Mouse (Mus musculus): ENCODE measurements around the gene Dnah10. TPM values are rescaled to one million over a fixed set of nuclear protein-coding genes. Genes with fewer than 3 reads are reported as not detected.

Dnah10 gene
- polyA plus RNA-seq, 1 experiment from 2014 or later = 0.18 TPM

DNA sequence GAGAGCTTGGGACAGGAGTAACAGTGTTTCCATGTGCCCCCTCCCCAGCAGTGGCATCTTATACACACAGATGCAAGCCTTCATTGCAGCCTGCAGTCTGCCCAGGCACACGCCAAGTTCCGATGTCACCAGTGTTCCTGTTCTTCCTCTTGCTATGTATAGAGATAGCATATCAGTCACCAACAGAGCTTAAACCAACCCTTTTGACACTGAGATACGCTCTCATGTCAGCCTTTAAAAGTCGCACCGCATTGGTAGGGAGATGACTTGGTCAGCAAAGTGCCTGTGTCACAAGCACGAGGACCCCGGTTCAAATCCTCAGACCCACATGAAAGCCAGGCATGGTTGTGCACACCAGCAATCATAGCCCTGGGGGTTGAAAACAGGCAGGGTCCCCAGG, 55.0 kb downstream of the Dnah10 start:
- ATAC-seq (ENCODE audit: low FRiP score, low TSS enrichment) = no peak
- DNase-seq = no peak

DNA sequence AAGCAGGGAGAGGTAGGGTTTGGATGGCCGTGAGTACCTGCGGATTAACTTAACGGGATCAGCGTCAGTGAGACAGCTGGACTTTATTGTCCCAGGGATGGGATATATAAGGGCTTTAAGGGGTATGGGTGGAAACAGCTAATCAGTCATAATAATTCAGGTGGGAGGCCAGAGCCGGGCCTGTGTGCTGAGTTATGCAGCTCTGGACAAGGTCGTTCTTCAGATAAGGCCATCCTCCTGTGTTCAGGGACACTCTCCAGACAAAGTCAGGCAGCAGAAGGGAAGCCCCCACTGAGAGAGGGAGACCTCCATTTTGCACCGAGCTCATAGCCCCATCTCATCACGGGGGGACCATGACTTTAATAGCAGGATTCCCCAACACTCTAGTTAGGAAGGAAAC, 56.8 kb downstream of the Dnah10 start:
- H3K4me1 ChIP-seq (ENCODE audit: control insufficient read depth, insufficient read depth, low read length) = no peaks in the 10 kb centered on the region
- no peak for ATAC-seq (ENCODE audit: low FRiP score, low TSS enrichment)
- DNase-seq = no peak
- H3K27ac ChIP-seq (replicated peaks; ENCODE audit: low read depth, low read length) = no peak overlapping the region
- no peak overlapping the region for H3K4me2 ChIP-seq (ENCODE audit: low read length)
- no peaks in the 10 kb centered on the region for H3K27me3 ChIP-seq (ENCODE audit: control insufficient read depth, insufficient read depth, low read length)
- WGBS = 83% methylated on average over 8 of the region's 8 CpGs
- H3K9ac ChIP-seq (replicated peaks; ENCODE audit: low read length) = no peak overlapping the region
- no peaks in the 10 kb centered on the region for H3K36me3 ChIP-seq (ENCODE audit: control insufficient read depth, insufficient read depth, low read length)
- no peak overlapping the region for H3K4me3 ChIP-seq (replicated peaks; ENCODE audit: low read depth, low read length)
- H3K9me3 ChIP-seq (ENCODE audit: control insufficient read depth, low read length) = no peaks in the 10 kb centered on the region

More for the DNA sequence above, 55.0 kb downstream of the Dnah10 start:
- Histone ChIP-seq H3K27ac (replicated peaks; ENCODE audit: low read depth, low read length) (no peak overlapping the region), H3K4me3 (replicated peaks; ENCODE audit: low read depth, low read length) (no peak overlapping the region), H3K9ac (replicated peaks; ENCODE audit: low read length) (no peak overlapping the region), H3K36me3 (ENCODE audit: control insufficient read depth, insufficient read depth, low read length) (no peaks in the 10 kb centered on the region), H3K4me2 (ENCODE audit: low read length) (no peak overlapping the region), H3K9me3 (ENCODE audit: control insufficient read depth, low read length) (no peaks in the 10 kb centered on the region), H3K4me1 (ENCODE audit: control insufficient read depth, insufficient read depth, low read length) (no peaks in the 10 kb centered on the region), H3K27me3 (ENCODE audit: control insufficient read depth, insufficient read depth, low read length) (no peaks in the 10 kb centered on the region)
- 95% methylated on average over 7 of the region's 7 CpGs for WGBS

DNA sequence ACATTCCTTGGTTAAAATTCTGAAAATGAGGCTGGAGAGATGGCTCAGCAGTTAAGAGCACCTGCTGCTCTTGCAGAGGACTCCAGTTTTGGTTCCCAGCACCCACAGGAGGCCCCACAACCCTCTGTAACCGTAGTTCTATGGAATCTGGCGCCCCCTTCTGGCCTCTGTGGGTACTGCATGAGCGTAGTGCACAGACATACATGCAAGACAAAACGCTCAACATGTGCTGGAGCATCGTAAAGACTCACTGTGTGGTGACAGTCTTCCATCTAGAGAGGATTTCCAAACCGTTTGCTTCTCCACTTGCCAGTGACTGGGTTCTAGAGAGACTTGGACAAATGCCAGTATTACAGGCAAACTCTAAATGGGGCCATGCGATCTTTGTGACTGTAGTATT, 60.8 kb downstream of the Dnah10 start:
- H3K27me3 ChIP-seq (ENCODE audit: control insufficient read depth, insufficient read depth, low read length) = no peaks in the 10 kb centered on the region
- WGBS = 86% methylated on average over 7 of the region's 7 CpGs
- no peaks in the 10 kb centered on the region for H3K36me3 ChIP-seq (ENCODE audit: control insufficient read depth, insufficient read depth, low read length)
- no peak overlapping the region for H3K9ac ChIP-seq (replicated peaks; ENCODE audit: low read length)
- H3K4me1 ChIP-seq (ENCODE audit: control insufficient read depth, insufficient read depth, low read length) = no peaks in the 10 kb centered on the region
- H3K4me2 ChIP-seq (ENCODE audit: low read length) = no peak overlapping the region
- H3K9me3 ChIP-seq (ENCODE audit: control insufficient read depth, low read length) = no peaks in the 10 kb centered on the region
- H3K27ac ChIP-seq (replicated peaks; ENCODE audit: low read depth, low read length) = no peak overlapping the region
- DNase-seq (no peak), ATAC-seq (ENCODE audit: low FRiP score, low TSS enrichment) (no peak)
- H3K4me3 ChIP-seq (replicated peaks; ENCODE audit: low read depth, low read length) = no peak overlapping the region

DNA sequence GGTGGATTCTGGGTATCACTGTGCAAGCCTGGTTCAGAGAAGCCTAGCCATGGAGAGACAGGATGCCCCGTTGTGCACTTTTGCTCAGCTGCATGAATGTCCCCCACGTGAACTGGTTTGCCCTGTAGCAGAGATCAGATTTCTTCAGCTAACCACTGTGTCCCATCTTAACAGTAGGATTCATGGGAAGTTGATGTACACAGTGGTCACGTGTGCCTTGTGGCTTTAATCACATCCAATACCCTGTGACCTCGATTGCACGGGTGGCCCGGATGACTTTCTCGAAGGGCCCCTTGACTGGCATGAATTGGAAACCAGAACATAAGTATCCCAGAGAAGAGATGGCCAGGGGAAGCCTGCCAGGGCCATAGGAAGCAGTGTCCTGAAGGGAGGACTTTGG, 67.2 kb downstream of the Dnah10 start:
- no peak for DNase-seq
- Histone ChIP-seq H3K36me3 (ENCODE audit: control insufficient read depth, insufficient read depth, low read length) (no peaks in the 10 kb centered on the region), H3K4me1 (ENCODE audit: control insufficient read depth, insufficient read depth, low read length) (no peaks in the 10 kb centered on the region), H3K27ac (replicated peaks; ENCODE audit: low read depth, low read length) (no peak overlapping the region), H3K9me3 (ENCODE audit: control insufficient read depth, low read length) (no peaks in the 10 kb centered on the region), H3K4me3 (replicated peaks; ENCODE audit: low read depth, low read length) (no peak overlapping the region), H3K27me3 (ENCODE audit: control insufficient read depth, insufficient read depth, low read length) (no peaks in the 10 kb centered on the region), H3K9ac (replicated peaks; ENCODE audit: low read length) (no peak overlapping the region), H3K4me2 (ENCODE audit: low read length) (no peak overlapping the region)
- no peak for ATAC-seq (ENCODE audit: low FRiP score, low TSS enrichment)
- WGBS = 86% methylated on average over 7 of the region's 7 CpGs

DNA sequence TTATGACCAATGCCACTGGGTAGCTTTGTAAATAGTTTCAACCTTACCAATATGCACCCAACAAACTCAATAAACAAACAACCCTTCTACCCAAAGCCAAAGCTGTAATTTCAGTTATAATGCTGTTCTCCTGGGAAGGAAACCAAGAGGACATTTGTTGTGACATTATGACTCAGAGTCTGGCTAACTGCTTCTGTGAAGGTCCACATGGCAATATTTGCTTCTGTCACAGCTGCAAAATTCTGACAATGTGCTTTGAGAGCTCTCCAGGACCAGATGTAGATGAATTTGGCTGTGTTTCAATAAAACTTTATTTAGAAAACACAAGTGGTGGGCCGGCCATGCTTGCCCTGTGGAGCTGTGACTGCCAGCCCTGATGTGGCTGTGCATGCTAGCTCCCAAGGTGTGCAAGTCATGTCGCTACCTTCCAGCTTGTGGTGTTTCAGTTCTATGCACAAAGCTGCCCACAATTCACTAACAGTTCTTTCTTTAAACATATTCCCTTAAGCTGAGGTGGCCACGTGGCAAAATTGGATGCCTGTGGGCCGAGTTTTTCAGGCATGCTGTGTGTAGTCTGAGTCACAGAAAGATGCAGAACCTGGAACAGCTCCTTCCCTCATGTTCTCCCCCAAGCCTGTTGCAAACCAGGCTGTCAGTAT, 85.0 kb downstream of the Dnah10 start:
- no peaks in the 10 kb centered on the region for H3K36me3 ChIP-seq (ENCODE audit: control insufficient read depth, insufficient read depth, low read length)
- H3K9ac ChIP-seq (replicated peaks; ENCODE audit: low read length) = no peak overlapping the region
- H3K27me3 ChIP-seq (ENCODE audit: control insufficient read depth, insufficient read depth, low read length) = no peaks in the 10 kb centered on the region
- no peak overlapping the region for H3K27ac ChIP-seq (replicated peaks; ENCODE audit: low read depth, low read length)
- DNase-seq (no peak), ATAC-seq (ENCODE audit: low FRiP score, low TSS enrichment) (no peak)
- H3K9me3 ChIP-seq (ENCODE audit: control insufficient read depth, low read length) = no peaks in the 10 kb centered on the region
- no peak overlapping the region for H3K4me3 ChIP-seq (replicated peaks; ENCODE audit: low read depth, low read length)
- H3K4me2 ChIP-seq (ENCODE audit: low read length) = no peak overlapping the region
- H3K4me1 ChIP-seq (ENCODE audit: control insufficient read depth, insufficient read depth, low read length) = no peaks in the 10 kb centered on the region
- WGBS = 87% methylated on average over 4 of the region's 4 CpGs

DNA sequence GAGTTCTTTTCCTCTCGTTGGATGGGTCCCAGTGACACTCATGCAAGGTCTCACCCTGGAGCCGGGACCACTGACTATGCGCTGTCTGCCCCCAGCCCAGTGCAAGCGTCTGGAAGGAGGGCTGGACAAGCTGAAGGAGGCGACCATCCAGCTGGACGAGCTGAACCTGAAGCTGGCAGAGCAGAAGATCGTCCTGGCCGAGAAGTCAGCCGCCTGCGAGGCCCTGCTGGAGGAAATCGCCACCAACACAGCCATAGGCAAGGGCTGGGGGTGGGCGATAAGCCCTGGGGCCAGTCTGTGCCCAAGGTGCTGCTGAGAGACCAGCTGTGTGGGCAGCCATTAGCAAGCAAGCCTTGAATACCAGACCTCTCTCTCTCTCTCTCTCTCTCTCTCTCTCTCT, 87.6 kb downstream of the Dnah10 start:
- no peak overlapping the region for H3K4me2 ChIP-seq (ENCODE audit: low read length)
- WGBS = 91% methylated on average over 12 of the region's 12 CpGs
- H3K27me3 ChIP-seq (ENCODE audit: control insufficient read depth, insufficient read depth, low read length) = no peaks in the 10 kb centered on the region
- no peaks in the 10 kb centered on the region for H3K36me3 ChIP-seq (ENCODE audit: control insufficient read depth, insufficient read depth, low read length)
- no peak for ATAC-seq (ENCODE audit: low FRiP score, low TSS enrichment)
- no peak overlapping the region for H3K9ac ChIP-seq (replicated peaks; ENCODE audit: low read length)
- DNase-seq = no peak
- H3K4me3 ChIP-seq (replicated peaks; ENCODE audit: low read depth, low read length) = no peak overlapping the region
- no peaks in the 10 kb centered on the region for H3K4me1 ChIP-seq (ENCODE audit: control insufficient read depth, insufficient read depth, low read length)
- H3K9me3 ChIP-seq (ENCODE audit: control insufficient read depth, low read length) = no peaks in the 10 kb centered on the region
- no peak overlapping the region for H3K27ac ChIP-seq (replicated peaks; ENCODE audit: low read depth, low read length)

DNA sequence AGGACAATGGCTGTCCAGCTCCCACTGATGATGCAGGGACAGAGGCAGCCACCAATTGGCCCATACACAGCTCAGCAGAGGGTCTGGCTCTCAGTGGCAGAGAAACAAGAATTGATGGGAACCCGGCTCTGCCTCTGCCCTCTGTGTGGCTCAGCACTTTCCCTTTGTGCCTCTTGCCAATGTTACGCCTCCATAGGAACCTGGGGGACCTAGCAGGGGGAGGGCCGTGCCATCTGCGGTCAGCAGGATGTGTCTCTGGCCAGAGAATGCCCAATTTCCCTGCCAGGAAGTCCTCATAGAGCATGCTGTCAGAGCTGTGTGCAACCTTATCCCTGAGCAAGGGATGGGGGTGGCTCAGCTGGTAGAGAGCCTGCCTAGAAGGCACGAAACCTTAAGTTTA, 89.9 kb downstream of the Dnah10 start:
- no peak for ATAC-seq (ENCODE audit: low FRiP score, low TSS enrichment)
- no peak for DNase-seq
- H3K9me3 ChIP-seq (ENCODE audit: control insufficient read depth, low read length) = no peaks in the 10 kb centered on the region
- no peak overlapping the region for H3K27ac ChIP-seq (replicated peaks; ENCODE audit: low read depth, low read length)
- H3K4me2 ChIP-seq (ENCODE audit: low read length) = no peak overlapping the region
- no peak overlapping the region for H3K4me3 ChIP-seq (replicated peaks; ENCODE audit: low read depth, low read length)
- 72% methylated on average over 5 of the region's 5 CpGs for WGBS
- no peaks in the 10 kb centered on the region for H3K27me3 ChIP-seq (ENCODE audit: control insufficient read depth, insufficient read depth, low read length)
- no peaks in the 10 kb centered on the region for H3K36me3 ChIP-seq (ENCODE audit: control insufficient read depth, insufficient read depth, low read length)
- no peak overlapping the region for H3K9ac ChIP-seq (replicated peaks; ENCODE audit: low read length)
- H3K4me1 ChIP-seq (ENCODE audit: control insufficient read depth, insufficient read depth, low read length) = no peaks in the 10 kb centered on the region

DNA sequence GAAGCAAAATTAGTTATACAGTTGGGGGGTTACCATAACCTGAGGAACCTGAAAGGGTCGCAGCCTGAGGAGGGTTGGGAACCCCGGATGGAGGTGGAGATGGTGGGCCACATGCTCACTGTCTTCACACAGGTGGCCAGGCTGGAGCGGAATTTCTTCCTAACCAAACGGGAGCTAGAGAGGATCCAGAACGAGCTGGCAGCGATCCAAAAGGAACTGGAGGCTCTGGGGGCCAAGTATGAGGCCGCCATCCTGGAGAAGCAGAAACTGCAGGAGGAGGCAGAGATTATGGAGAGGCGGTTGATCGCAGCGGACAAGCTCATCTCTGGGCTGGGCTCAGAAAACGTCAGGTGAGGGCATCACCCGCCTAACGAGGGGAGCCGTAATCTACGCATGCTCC, 92.2 kb downstream of the Dnah10 start:
- no peak for ATAC-seq (ENCODE audit: low FRiP score, low TSS enrichment)
- Histone ChIP-seq H3K9ac (replicated peaks; ENCODE audit: low read length) (no peak overlapping the region), H3K36me3 (ENCODE audit: control insufficient read depth, insufficient read depth, low read length) (no peaks in the 10 kb centered on the region), H3K4me2 (ENCODE audit: low read length) (no peak overlapping the region), H3K27me3 (ENCODE audit: control insufficient read depth, insufficient read depth, low read length) (no peaks in the 10 kb centered on the region), H3K4me1 (ENCODE audit: control insufficient read depth, insufficient read depth, low read length) (no peaks in the 10 kb centered on the region), H3K4me3 (replicated peaks; ENCODE audit: low read depth, low read length) (no peak overlapping the region), H3K9me3 (ENCODE audit: control insufficient read depth, low read length) (no peaks in the 10 kb centered on the region), H3K27ac (replicated peaks; ENCODE audit: low read depth, low read length) (no peak overlapping the region)
- no peak for DNase-seq
- 88% methylated on average over 15 of the region's 15 CpGs for WGBS

DNA sequence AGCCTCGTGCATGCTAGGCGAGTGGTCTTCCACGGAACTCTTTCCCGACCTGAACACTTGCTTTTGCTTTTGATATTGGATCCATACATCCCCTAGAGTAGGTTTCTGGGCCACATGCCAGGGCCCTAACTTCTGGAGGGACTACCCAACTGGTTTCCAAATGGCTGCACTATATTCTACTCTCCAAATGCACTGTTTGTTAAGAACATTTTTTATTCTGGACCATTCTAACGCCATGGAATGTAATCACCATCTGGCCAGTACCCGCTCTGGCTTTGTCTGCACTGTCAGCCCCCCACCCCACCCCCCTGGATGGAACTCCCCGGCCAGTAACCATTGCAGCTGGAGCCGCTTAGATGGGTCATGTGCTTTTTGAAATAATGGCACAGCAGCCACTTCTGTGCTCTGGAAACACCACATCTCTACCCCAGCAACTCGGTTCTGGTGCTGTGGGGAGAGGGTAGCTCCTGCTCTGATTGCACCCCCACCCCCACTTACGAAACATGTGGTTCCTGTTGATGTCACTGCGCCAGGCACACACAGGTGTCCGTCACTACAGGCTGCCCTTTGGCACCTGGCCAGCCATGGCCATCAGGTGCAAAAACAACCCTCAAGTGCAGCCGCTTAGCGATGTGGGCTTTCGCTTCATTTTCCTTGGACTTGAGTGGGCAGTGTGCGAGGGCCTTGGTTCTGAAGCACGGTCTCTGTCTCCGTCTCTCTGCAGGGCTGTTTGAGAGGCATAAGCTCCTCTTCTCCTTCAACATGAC, 97.4 kb downstream of the Dnah10 start:
- H3K27ac ChIP-seq (replicated peaks; ENCODE audit: low read depth, low read length) = no peak overlapping the region
- H3K9ac ChIP-seq (replicated peaks; ENCODE audit: low read length) = no peak overlapping the region
- WGBS = 86% methylated on average over 18 of the region's 18 CpGs
- no peaks in the 10 kb centered on the region for H3K27me3 ChIP-seq (ENCODE audit: control insufficient read depth, insufficient read depth, low read length)
- H3K4me3 ChIP-seq (replicated peaks; ENCODE audit: low read depth, low read length) = no peak overlapping the region
- no peaks in the 10 kb centered on the region for H3K9me3 ChIP-seq (ENCODE audit: control insufficient read depth, low read length)
- DNase-seq = no peak
- H3K4me2 ChIP-seq (ENCODE audit: low read length) = no peak overlapping the region
- ATAC-seq (ENCODE audit: low FRiP score, low TSS enrichment) = no peak
- H3K4me1 ChIP-seq (ENCODE audit: control insufficient read depth, insufficient read depth, low read length) = no peaks in the 10 kb centered on the region
- no peaks in the 10 kb centered on the region for H3K36me3 ChIP-seq (ENCODE audit: control insufficient read depth, insufficient read depth, low read length)

All from midbrain, embryonic 14.5 days (tissue).